Mouse (Mus musculus): ENCODE data around the gene Tada2b. TPM values are rescaled to one million over a fixed set of nuclear protein-coding genes. Genes with fewer than 3 reads are reported as not detected.

The Tada2b gene
- polyA plus RNA-seq, 1 experiment from 2014 or later: 3.1 TPM

DNA sequence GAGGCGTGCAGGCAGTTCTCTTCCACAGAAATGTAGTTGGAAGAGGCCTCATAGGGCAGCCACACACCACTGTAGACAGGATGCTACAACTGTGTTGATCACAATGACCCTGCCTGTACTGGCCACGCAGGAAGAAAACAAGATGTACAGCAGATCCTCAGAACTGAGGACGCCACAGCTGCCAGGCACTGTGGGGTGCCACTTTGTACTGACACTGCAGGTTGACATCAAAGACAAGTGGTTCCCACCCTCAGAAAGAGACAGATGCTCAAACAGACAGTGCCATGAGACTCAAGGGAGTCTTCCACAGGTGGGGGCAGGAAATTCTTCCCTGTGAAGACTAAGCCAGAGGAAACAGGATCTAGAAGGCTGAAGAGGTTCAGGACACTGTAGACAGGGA, 35.7 kb upstream of the Tada2b start:
- no peak for DNase-seq (ENCODE audit: low spot score)
- no peak overlapping the region for H3K9ac ChIP-seq (ENCODE audit: low read depth, low read length)
- peaks cover 6% of the 10 kb centered on the region; the same call in 1 of the 2 replicates for H3K4me1 ChIP-seq (replicated peaks; ENCODE audit: control insufficient read depth, insufficient read depth, low read length)
- H3K27ac ChIP-seq (ENCODE audit: low read depth, low read length): no peak overlapping the region
- H3K27me3 ChIP-seq (replicated peaks; ENCODE audit: control insufficient read depth, insufficient read depth, low read length): no peaks in the 10 kb centered on the region
- H3K4me2 ChIP-seq: no peak overlapping the region
- H3K4me3 ChIP-seq (ENCODE audit: low read depth, low read length): no peak overlapping the region
- H3K36me3 ChIP-seq (ENCODE audit: control insufficient read depth, insufficient read depth, low read length): peaks cover 21% of the 10 kb centered on the region; the same call in 1 of the 2 replicates
- no peak for ATAC-seq (replicated peaks; ENCODE audit: low FRiP score)
- WGBS: 91% methylated on average over 3 of the region's 3 CpGs
- no peaks in the 10 kb centered on the region for H3K9me3 ChIP-seq (ENCODE audit: control insufficient read depth, low read length)

DNA sequence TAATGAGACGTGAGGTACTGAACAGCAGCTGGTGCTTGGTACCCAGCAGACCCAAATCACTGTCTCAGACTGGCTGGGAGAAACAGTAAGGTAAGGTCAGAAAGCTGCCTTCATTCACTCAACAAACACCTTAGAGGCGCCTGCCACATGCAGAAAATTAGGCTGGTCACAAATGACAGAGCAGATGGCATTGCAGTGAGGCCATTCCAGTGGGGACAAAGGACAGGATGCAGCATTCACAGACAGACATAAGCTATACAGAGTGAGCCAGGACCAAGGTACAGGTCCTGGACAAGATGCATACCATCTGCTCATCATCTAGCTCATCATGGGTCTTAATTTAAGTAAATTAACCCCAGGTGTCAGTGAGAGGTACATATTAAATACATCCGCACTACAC, 33.5 kb upstream of the Tada2b start:
- H3K36me3 ChIP-seq (ENCODE audit: control insufficient read depth, insufficient read depth, low read length): peaks cover 19% of the 10 kb centered on the region; the same call in 1 of the 2 replicates
- no peak overlapping the region for H3K9ac ChIP-seq (ENCODE audit: low read depth, low read length)
- H3K9me3 ChIP-seq (ENCODE audit: control insufficient read depth, low read length): no peaks in the 10 kb centered on the region
- ATAC-seq (replicated peaks; ENCODE audit: low FRiP score) (no peak), DNase-seq (ENCODE audit: low spot score) (no peak)
- no peaks in the 10 kb centered on the region for H3K4me1 ChIP-seq (replicated peaks; ENCODE audit: control insufficient read depth, insufficient read depth, low read length)
- H3K27me3 ChIP-seq (replicated peaks; ENCODE audit: control insufficient read depth, insufficient read depth, low read length): no peaks in the 10 kb centered on the region
- WGBS: 86% methylated on average over 3 of the region's 3 CpGs
- H3K4me2 ChIP-seq: no peak overlapping the region
- no peak overlapping the region for H3K4me3 ChIP-seq (ENCODE audit: low read depth, low read length)
- H3K27ac ChIP-seq (ENCODE audit: low read depth, low read length): no peak overlapping the region

DNA sequence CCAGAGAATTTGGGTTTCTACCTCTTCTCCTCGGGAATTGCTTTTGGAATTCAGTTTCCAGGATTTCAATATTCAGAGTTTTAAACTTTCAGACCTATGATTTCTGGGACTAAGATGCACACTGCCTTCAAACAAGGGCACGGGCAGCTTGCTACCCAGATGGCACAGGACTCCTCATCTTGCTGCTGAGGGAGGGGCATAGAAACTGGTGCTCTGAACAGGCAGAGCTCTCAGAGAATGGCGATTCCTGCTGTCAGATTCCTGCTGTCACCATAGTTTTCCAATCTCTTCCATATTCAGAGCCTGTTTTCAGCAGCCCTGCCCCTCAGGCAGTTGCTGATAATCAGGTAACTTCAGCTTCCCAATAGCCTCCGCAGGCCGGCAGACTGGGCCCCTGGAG, 31.5 kb upstream of the Tada2b start:
- Histone ChIP-seq H3K4me3 (ENCODE audit: low read depth, low read length) (no peak overlapping the region), H3K4me2 (no peak overlapping the region), H3K27me3 (replicated peaks; ENCODE audit: control insufficient read depth, insufficient read depth, low read length) (no peaks in the 10 kb centered on the region), H3K36me3 (ENCODE audit: control insufficient read depth, insufficient read depth, low read length) (peaks cover 15% of the 10 kb centered on the region; the same call in 1 of the 2 replicates), H3K9ac (ENCODE audit: low read depth, low read length) (no peak overlapping the region), H3K9me3 (ENCODE audit: control insufficient read depth, low read length) (no peaks in the 10 kb centered on the region), H3K4me1 (replicated peaks; ENCODE audit: control insufficient read depth, insufficient read depth, low read length) (no peaks in the 10 kb centered on the region), H3K27ac (ENCODE audit: low read depth, low read length) (no peak overlapping the region)
- ATAC-seq (replicated peaks; ENCODE audit: low FRiP score) (no peak), DNase-seq (ENCODE audit: low spot score) (no peak)
- 86% methylated on average over 5 of the region's 5 CpGs for WGBS

DNA sequence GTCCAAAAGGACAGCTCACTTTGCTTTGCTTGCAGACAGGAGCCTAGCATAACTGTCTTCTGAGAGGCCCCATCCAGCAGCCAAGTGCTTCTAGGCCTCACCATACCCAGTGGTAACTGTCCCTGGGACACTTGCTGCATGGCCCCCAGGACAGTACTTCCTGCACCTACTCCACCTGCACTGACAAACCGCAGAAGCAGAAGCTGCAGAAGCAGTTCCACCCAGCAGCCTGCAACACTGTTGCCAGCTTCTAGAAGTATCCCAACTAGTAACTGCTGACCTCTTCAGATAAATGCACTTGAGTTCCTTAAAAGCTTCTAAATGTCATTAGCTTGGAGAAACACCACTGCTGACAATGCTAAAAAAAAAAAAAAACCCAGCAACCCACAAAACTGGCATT, 31.0 kb upstream of the Tada2b start:
- no peaks in the 10 kb centered on the region for H3K4me1 ChIP-seq (replicated peaks; ENCODE audit: control insufficient read depth, insufficient read depth, low read length)
- H3K27ac ChIP-seq (ENCODE audit: low read depth, low read length): no peak overlapping the region
- H3K4me2 ChIP-seq: no peak overlapping the region
- DNase-seq (ENCODE audit: low spot score) (no peak), ATAC-seq (replicated peaks; ENCODE audit: low FRiP score) (no peak)
- no peaks in the 10 kb centered on the region for H3K9me3 ChIP-seq (ENCODE audit: control insufficient read depth, low read length)
- no peak overlapping the region for H3K4me3 ChIP-seq (ENCODE audit: low read depth, low read length)
- H3K9ac ChIP-seq (ENCODE audit: low read depth, low read length): no peak overlapping the region
- no peaks in the 10 kb centered on the region for H3K27me3 ChIP-seq (replicated peaks; ENCODE audit: control insufficient read depth, insufficient read depth, low read length)
- peaks cover 15% of the 10 kb centered on the region; the same call in 1 of the 2 replicates for H3K36me3 ChIP-seq (ENCODE audit: control insufficient read depth, insufficient read depth, low read length)
- 83% methylated on average over 1 of the region's 1 CpGs for whole genome bisulfite sequencing

DNA sequence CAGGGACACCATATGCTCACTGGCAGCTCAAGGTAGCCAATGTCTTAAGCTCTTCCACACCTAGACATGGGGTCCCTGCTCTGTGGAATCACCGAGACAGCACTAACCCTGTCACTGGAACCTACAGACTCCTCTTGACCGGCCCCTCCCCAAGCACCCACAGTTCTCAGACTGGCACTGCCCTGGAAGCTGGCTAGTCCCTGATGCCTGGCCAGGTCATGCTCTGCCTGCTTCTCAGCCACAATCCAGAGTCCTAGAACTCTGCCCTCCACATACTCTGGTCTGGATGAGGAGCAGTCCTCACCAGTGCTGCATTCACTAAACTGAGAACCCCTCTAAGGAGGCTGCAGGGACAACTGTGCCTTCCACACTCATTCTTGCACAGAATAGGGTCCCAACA, 26.9 kb upstream of the Tada2b start:
- Histone ChIP-seq H3K36me3 (ENCODE audit: control insufficient read depth, insufficient read depth, low read length) (peaks cover 4% of the 10 kb centered on the region; the same call in 1 of the 2 replicates), H3K4me3 (ENCODE audit: low read depth, low read length) (no peak overlapping the region), H3K27ac (ENCODE audit: low read depth, low read length) (no peak overlapping the region), H3K27me3 (replicated peaks; ENCODE audit: control insufficient read depth, insufficient read depth, low read length) (no peaks in the 10 kb centered on the region), H3K9ac (ENCODE audit: low read depth, low read length) (no peak overlapping the region), H3K4me1 (replicated peaks; ENCODE audit: control insufficient read depth, insufficient read depth, low read length) (no peaks in the 10 kb centered on the region), H3K4me2 (no peak overlapping the region), H3K9me3 (ENCODE audit: control insufficient read depth, low read length) (no peaks in the 10 kb centered on the region)
- DNase-seq (ENCODE audit: low spot score) (no peak), ATAC-seq (replicated peaks; ENCODE audit: low FRiP score) (no peak)
- 94% methylated on average over 2 of the region's 2 CpGs for WGBS

DNA sequence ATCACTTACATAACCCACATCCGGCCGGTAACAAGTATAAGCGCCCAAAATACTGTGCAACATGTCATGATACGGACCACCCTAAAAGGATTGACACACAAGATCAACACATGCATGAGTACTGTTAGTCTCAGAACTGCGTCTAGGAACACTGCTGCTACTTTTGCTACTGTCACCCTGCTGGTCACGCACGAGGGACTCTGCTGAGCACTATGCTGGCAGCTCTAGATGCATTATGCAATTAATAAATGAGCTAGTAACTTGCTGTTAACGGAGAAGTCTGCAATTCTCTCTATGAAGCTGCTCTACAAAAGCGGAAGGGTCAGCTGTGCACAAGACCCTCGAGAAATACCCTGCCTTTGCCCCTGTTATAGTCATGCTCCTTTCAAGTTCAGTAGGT, 24.3 kb upstream of the Tada2b start:
- DNase-seq (ENCODE audit: low spot score): no peak
- H3K4me3 ChIP-seq (ENCODE audit: low read depth, low read length): no peak overlapping the region
- no peak overlapping the region for H3K27ac ChIP-seq (ENCODE audit: low read depth, low read length)
- no peak overlapping the region for H3K9ac ChIP-seq (ENCODE audit: low read depth, low read length)
- no peak for ATAC-seq (replicated peaks; ENCODE audit: low FRiP score)
- no peaks in the 10 kb centered on the region for H3K4me1 ChIP-seq (replicated peaks; ENCODE audit: control insufficient read depth, insufficient read depth, low read length)
- no peak overlapping the region for H3K4me2 ChIP-seq
- no peaks in the 10 kb centered on the region for H3K9me3 ChIP-seq (ENCODE audit: control insufficient read depth, low read length)
- H3K27me3 ChIP-seq (replicated peaks; ENCODE audit: control insufficient read depth, insufficient read depth, low read length): no peaks in the 10 kb centered on the region
- 91% methylated on average over 10 of the region's 10 CpGs for WGBS
- H3K36me3 ChIP-seq (ENCODE audit: control insufficient read depth, insufficient read depth, low read length): peaks cover 5% of the 10 kb centered on the region; the same call in 1 of the 2 replicates

DNA sequence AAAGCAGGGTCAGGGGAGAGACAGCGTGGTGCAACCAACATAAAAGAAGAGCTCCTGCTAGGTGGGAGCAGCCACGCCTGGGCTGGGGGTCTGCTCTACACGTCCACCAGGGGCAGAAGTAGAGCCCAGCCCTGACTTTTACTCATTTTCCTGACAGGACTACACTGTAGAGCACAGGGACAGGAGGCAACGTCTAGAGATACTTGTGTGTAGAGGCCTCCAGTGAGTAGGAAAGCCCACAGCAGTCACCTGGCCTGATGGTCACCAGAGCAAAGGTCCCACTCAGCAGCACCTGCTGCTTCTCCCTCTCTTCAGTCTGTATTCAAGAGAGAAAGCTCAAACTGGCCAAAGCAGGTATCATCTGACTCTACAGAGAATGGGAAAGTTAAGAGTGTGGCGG, 21.6 kb upstream of the Tada2b start:
- peaks cover 5% of the 10 kb centered on the region; the same call in 1 of the 2 replicates for H3K36me3 ChIP-seq (ENCODE audit: control insufficient read depth, insufficient read depth, low read length)
- H3K4me2 ChIP-seq: no peak overlapping the region
- no peak overlapping the region for H3K4me3 ChIP-seq (ENCODE audit: low read depth, low read length)
- no peaks in the 10 kb centered on the region for H3K9me3 ChIP-seq (ENCODE audit: control insufficient read depth, low read length)
- H3K27ac ChIP-seq (ENCODE audit: low read depth, low read length): no peak overlapping the region
- H3K27me3 ChIP-seq (replicated peaks; ENCODE audit: control insufficient read depth, insufficient read depth, low read length): no peaks in the 10 kb centered on the region
- 71% methylated on average over 5 of the region's 5 CpGs for WGBS
- H3K9ac ChIP-seq (ENCODE audit: low read depth, low read length): no peak overlapping the region
- DNase-seq (ENCODE audit: low spot score) (no peak), ATAC-seq (replicated peaks; ENCODE audit: low FRiP score) (no peak)
- no peaks in the 10 kb centered on the region for H3K4me1 ChIP-seq (replicated peaks; ENCODE audit: control insufficient read depth, insufficient read depth, low read length)

DNA sequence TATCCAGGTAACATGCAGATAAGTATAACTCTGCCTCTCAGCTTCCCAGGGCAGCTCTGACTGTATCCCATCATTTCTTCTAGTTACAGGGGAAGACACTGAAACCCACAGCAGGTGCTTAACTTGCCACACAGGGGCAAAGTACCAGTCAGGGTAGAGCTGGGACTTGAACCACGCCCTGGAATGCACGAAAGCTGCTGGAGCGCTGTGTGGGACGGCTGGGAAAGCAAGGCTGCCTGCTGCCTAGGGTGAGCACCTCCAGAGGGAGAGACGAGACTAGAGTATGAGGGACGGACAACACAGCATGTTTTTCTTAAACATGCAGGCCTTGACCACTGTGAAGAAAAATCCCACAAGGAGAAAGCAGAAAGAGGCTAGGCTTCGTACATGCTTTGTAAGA, 21.1 kb upstream of the Tada2b start:
- no peak overlapping the region for H3K4me3 ChIP-seq (ENCODE audit: low read depth, low read length)
- no peaks in the 10 kb centered on the region for H3K4me1 ChIP-seq (replicated peaks; ENCODE audit: control insufficient read depth, insufficient read depth, low read length)
- no peak overlapping the region for H3K4me2 ChIP-seq
- H3K27me3 ChIP-seq (replicated peaks; ENCODE audit: control insufficient read depth, insufficient read depth, low read length): no peaks in the 10 kb centered on the region
- WGBS: 92% methylated on average over 7 of the region's 7 CpGs
- ATAC-seq (replicated peaks; ENCODE audit: low FRiP score): no peak
- peaks cover 5% of the 10 kb centered on the region; the same call in 1 of the 2 replicates for H3K36me3 ChIP-seq (ENCODE audit: control insufficient read depth, insufficient read depth, low read length)
- no peak overlapping the region for H3K27ac ChIP-seq (ENCODE audit: low read depth, low read length)
- no peak for DNase-seq (ENCODE audit: low spot score)
- no peak overlapping the region for H3K9ac ChIP-seq (ENCODE audit: low read depth, low read length)
- no peaks in the 10 kb centered on the region for H3K9me3 ChIP-seq (ENCODE audit: control insufficient read depth, low read length)

DNA sequence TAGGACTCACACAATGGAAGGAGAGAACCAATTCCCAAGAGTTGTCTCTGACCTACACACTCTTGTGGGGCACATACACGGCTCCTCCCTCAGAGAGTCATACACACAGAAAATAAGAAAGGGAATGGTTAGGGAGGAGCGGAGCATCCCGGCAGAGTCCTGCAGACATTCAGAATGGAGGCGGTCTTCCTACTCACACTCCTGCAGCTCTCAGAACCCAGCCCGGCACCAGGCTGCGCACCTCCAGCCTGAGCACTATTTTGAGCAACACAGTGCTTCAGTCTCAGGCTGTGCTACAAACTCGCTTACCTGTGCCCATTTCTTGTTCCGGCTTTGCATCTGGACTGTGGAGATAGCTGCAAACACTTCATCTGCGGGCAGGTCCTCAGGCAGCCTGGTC, 10.6 kb upstream of the Tada2b start:
- Histone ChIP-seq H3K9me3 (ENCODE audit: control insufficient read depth, low read length) (no peaks in the 10 kb centered on the region), H3K4me1 (replicated peaks; ENCODE audit: control insufficient read depth, insufficient read depth, low read length) (no peaks in the 10 kb centered on the region), H3K36me3 (ENCODE audit: control insufficient read depth, insufficient read depth, low read length) (peaks cover 8% of the 10 kb centered on the region), H3K4me2 (no peak overlapping the region), H3K27me3 (replicated peaks; ENCODE audit: control insufficient read depth, insufficient read depth, low read length) (no peaks in the 10 kb centered on the region), H3K4me3 (ENCODE audit: low read depth, low read length) (no peak overlapping the region), H3K27ac (ENCODE audit: low read depth, low read length) (no peak overlapping the region), H3K9ac (ENCODE audit: low read depth, low read length) (no peak overlapping the region)
- 93% methylated on average over 9 of the region's 9 CpGs for WGBS
- DNase-seq (ENCODE audit: low spot score) (no peak), ATAC-seq (replicated peaks; ENCODE audit: low FRiP score) (no peak)
